Mouse (Mus musculus) fat pad, adult 2 months (tissue): ENCODE measurements around the gene Ccr4.
"Not testable (repeated sequence)": the region's sequence is repeated elsewhere in the genome, so short reads cannot be mapped to it uniquely, and the experiment has no call there.

Source experiments
- DNase-seq: peaks from one replicate; pipeline ENCODE4 v3.0.0-alpha.2; 2011; ENCODE audit warnings: low read depth, low spot score; ENCODE audit errors: extremely low read depth

The Ccr4 gene

GRCm38 (mm10) chr9:114522501-114522900, 17.8 kb upstream of the Ccr4 start:
- DNase-seq, result no peak

GRCm38 (mm10) chr9:114522041-114522440, 17.3 kb upstream of the Ccr4 start:
- DNase-seq, result no peak

GRCm38 (mm10) chr9:114520529-114520928, 15.8 kb upstream of the Ccr4 start:
- DNase-seq, result not testable (repeated sequence)

- DNase-seq, result no peak
These were observed 14.2 kb upstream of the Ccr4 start for GRCm38 (mm10) chr9:114518812-114519477.

- DNase-seq, result no peak
These were observed 13.3 kb upstream of the Ccr4 start for GRCm38 (mm10) chr9:114517924-114518497.

- no peak for DNase-seq
These were observed 10.6 kb upstream of the Ccr4 start, which contains the start of gene C130032M10Rik for GRCm38 (mm10) chr9:114515364-114515763. TSS of gene C130032M10Rik (plus strand) at chr9:114515697.

GRCm38 (mm10) chr9:114512831-114513230, 8.1 kb upstream of the Ccr4 start:
- no peak for DNase-seq

- DNase-seq, result no peak
These were observed 5.1 kb upstream of the Ccr4 start for GRCm38 (mm10) chr9:114509785-114510184.

GRCm38 (mm10) chr9:114507421-114507820, 2.7 kb upstream of the Ccr4 start:
- no peak for DNase-seq

GRCm38 (mm10) chr9:114506564-114506963, 1.8 kb upstream of the Ccr4 start:
- DNase-seq, result no peak

GRCm38 (mm10) chr9:114502711-114503427, 1.8 kb downstream of the Ccr4 start:
- DNase-seq, result no peak

GRCm38 (mm10) chr9:114501913-114502312, 2.8 kb downstream of the Ccr4 start:
- no peak for DNase-seq

GRCm38 (mm10) chr9:114501111-114501510, 3.6 kb downstream of the Ccr4 start:
- DNase-seq, result no peak

- no peak for DNase-seq
These were observed 4.8 kb downstream of the Ccr4 start for GRCm38 (mm10) chr9:114499783-114500515.

- DNase-seq, result no peak
These were observed 6.5 kb downstream of the Ccr4 start for GRCm38 (mm10) chr9:114498218-114498617.

- no peak for DNase-seq
These were observed 8.2 kb downstream of the Ccr4 start for GRCm38 (mm10) chr9:114496469-114496868.

- no peak for DNase-seq
These were observed 17.0 kb downstream of the Ccr4 start for GRCm38 (mm10) chr9:114487481-114488258.

- DNase-seq, result no peak
These were observed 17.9 kb downstream of the Ccr4 start for GRCm38 (mm10) chr9:114486808-114487207.

GRCm38 (mm10) chr9:114484771-114485170, 19.9 kb downstream of the Ccr4 start:
- no peak for DNase-seq

- DNase-seq, result no peak
These were observed 23.8 kb downstream of the Ccr4 start for GRCm38 (mm10) chr9:114480940-114481339.

- peak; percentile 19 for DNase-seq
These were observed 27.7 kb downstream of the Ccr4 start for GRCm38 (mm10) chr9:114477019-114477418.
